Mouse (Mus musculus) natural killer cell, adult 2 months (primary cell): ENCODE measurements around the gene Vsig2.

ENCODE experiments used
- DNase-seq, 2 experiments: peaks; one replicate each; pipeline ENCODE4 v3.0.0; 2022; ENCODE audit warnings: low spot score in 2 of 2

Gene Vsig2

DNA sequence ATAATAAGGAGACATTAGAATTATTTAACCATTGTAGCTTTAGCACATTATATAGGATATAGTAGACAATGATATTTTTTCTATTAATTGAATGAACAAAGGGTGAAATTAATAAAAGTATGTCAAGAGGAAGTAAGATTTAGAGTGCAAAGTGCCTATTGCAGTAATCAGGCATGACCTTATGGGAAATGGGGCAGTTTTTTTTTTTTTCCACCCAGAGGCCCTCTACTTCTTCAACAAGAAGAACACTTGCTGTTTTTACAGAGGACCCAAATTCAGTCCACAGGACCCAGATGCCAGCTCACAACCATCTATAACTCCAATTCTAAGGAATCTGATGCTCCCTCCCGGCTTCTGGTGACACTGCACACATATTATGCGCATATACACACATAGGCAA is 21.6 kb downstream of the Vsig2 start:
- DNase-seq = no peak

- no peak for DNase-seq
These were observed 24.8 kb downstream of the Vsig2 start for GRCm38 (mm10) chr9:37563805-37564204.

- DNase-seq = no peak
These were observed 28.0 kb downstream of the Vsig2 start for GRCm38 (mm10) chr9:37567019-37567418.

DNA sequence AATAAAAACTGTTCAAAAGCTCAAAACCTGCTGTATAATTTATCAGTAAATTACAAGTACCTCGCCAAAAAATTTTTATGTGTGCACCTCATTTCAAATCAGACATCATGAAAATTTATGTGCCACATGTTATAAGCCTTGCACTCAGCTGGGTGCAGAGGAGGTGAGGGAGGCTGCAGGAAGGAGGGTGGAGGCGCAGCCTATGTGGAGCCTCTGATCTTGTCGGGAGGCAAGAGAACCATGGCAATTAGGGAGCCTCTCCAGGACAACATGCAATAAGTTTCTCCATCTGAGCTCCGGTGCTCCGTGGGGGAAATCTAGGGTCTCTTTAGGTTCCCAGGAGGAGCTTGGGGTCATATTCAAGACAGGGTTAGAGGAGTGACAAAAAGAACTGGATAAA is 28.4 kb downstream of the Vsig2 start:
- DNase-seq = no peak

DNA sequence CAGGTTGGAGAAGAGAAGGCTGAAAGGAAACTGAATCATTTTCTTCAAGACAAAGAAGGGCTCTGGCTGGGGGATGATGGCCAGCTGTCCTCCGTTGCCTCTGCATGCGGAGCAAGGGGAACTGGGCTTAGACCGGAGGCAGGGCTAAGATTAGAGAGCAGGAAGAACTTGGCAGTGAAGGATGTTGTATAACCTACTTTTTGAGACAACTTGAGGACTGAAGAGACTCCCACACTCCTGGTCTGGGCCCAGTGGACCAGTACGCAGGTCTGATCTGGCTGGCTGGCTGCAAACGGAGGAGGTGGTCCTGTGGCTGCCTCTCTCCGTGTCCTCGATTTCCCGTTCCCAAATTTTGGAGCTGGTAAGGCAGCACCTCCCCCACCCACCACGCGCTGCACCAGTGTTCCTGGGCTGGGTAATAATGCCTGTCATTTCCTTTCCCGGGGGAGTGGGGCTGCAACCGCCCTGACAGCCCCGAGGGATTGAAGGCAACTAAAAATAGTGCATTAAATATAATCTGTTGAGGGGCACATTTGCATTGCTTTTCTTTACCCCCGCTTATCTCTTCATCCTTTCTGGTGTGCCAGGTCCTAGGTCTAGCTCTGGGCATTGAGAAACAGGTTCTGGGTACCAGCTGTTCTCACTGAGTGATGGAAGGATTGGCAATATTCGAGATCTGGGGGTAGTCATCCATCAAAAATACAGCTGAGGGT is 29.0 kb downstream of the Vsig2 start:
- DNase-seq = no peak

GRCm38 (mm10) chr9:37568605-37569214 is 29.7 kb downstream of the Vsig2 start:
- no peak for DNase-seq

DNA sequence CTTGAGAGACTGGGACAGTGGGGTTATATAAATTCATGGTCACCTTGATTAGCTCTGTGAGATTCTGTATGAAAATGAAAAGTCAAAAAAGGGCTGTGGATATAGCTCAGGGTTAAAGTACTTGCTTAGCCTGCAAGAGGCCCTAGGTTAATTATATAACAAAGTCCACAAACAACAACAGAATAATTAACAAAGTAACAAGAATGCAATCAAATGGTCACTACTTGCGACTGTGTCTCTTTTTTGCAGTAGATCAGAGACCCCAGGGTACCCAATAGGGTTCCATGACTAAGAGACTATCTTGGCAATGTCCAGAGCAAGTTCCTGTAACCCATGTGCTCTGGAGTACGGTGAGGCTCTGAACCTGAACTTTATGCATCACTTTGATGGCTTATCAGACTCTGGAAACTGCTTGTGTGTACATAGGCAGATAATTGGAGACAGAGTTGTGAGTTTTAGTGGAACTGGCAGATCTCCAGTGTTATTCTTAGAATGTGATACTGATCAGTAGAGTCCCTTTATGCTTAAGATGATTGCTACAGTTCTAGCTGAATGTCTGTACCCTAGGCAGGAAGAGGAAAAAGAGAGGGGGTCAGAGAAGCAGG is 30.3 kb downstream of the Vsig2 start:
- DNase-seq = no peak

DNA sequence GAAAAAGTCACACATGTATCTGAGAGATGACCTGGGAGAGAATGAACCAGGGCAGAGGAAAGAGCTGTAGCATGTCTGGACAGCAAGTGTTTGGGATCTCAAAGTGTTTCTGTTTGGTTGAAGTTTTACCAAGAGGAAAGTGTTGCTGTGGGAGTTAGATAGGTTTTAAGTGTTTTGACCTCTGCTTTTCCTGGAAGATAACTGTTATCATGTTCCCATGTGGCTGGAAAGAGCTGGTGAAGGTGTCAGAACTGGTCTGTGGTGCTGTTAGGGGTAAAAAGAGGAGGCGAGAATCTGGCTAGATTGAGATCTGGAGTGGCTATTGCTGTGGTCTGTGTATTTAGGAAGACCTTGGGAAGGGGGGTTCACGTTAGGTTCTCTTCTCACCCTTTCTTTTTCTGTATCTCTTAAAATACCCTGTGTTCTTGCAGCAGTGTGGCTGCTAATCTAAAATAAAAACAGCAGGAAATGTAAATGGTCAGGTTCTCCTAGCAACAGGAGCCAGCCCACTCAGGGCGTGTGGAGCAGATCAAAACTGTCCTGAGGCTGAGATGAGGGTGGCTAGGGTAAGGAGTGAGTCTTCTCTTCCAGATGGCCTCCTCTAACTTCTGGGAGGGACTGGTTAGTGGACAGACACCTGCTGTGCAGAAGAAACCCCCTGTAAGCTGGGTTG is 33.3 kb downstream of the Vsig2 start:
- no peak for DNase-seq

GRCm38 (mm10) chr9:37576436-37576930 is 37.4 kb downstream of the Vsig2 start:
- DNase-seq = peak; percentile 28 to 54

DNA sequence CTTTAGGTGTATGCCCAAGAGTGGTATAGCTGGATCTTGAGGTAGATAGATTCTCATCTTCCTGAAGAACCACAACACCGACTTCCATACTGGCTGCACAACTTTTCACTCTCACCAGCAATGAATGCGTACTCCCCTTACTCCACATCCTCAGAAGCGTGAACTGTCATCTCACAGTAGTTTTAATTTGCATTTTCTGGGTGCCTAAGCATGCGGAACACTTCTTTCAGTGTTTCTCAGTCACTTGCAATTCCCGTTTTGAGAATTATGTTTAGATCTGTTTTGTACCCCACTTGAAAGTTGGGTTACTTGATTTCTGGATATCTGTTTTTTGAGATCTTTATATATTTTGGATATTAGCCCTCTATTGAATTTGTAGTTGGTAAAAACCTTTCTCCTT is 44.5 kb downstream of the Vsig2 start:
- no peak for DNase-seq

GRCm38 (mm10) chr9:37586718-37587117 is 47.7 kb downstream of the Vsig2 start:
- no peak for DNase-seq

- no peak for DNase-seq
These were observed 51.3 kb downstream of the Vsig2 start for GRCm38 (mm10) chr9:37590381-37590780.

- no peak for DNase-seq
These were observed 53.0 kb downstream of the Vsig2 start for GRCm38 (mm10) chr9:37592025-37592424.

DNA sequence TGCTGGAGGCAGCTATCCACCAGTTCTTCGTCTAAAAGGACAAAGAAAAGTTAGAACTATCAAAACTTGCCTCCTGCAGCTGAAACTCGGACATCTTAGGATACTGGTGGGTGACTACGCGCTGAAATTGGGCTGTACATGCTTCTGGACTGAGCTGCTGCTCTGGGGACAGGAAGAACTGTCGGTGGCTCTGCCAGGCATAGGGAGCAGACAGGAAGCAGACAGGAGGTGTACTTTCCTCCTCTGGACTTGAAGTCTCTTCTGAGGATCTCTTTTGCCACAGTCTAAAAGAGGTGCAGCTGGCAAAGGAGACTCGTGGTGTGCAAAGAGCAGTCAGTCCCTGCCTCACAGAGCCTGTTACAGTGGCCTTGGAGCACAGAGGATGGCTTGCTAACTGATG is 53.6 kb downstream of the Vsig2 start:
- DNase-seq = no peak

DNA sequence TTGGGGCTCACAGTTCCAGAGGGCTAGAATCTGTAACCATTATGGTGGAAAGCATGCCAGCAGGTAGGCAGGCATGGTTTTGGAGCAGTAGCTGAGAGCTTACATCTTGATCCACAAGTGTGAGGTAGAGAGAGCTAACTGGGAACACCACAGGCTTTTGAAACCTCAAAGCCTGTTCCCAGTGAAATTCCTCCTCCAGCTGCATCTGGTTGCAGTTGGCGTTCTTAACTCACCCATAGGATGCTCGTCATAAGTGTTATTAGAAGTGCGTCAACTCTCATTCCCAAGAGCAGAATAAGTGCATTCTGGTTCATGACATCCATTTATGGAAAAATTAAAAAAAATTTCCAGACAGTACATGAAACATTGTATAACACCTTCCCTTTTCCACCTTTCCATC is 54.6 kb downstream of the Vsig2 start:
- DNase-seq = no peak
